Mouse (Mus musculus): ENCODE data around the gene Pqlc3. TPM values are rescaled to one million over a fixed set of nuclear protein-coding genes. Genes with fewer than 3 reads are reported as not detected.
A peak's percentile ranks its signal among the peaks of the same experiment; 100 is the strongest.

The Pqlc3 gene
- total RNA-seq, 1 experiment from 2014 or later, result 57.1 TPM

GRCm38 (mm10) chr12:17012067-17012899 is 12.1 kb upstream of the Pqlc3 start:
- ATAC-seq (ENCODE audit: extremely low read depth, insufficient number of reproducible peaks, low FRiP score, poor library complexity, severe bottlenecking), result no peak

DNA sequence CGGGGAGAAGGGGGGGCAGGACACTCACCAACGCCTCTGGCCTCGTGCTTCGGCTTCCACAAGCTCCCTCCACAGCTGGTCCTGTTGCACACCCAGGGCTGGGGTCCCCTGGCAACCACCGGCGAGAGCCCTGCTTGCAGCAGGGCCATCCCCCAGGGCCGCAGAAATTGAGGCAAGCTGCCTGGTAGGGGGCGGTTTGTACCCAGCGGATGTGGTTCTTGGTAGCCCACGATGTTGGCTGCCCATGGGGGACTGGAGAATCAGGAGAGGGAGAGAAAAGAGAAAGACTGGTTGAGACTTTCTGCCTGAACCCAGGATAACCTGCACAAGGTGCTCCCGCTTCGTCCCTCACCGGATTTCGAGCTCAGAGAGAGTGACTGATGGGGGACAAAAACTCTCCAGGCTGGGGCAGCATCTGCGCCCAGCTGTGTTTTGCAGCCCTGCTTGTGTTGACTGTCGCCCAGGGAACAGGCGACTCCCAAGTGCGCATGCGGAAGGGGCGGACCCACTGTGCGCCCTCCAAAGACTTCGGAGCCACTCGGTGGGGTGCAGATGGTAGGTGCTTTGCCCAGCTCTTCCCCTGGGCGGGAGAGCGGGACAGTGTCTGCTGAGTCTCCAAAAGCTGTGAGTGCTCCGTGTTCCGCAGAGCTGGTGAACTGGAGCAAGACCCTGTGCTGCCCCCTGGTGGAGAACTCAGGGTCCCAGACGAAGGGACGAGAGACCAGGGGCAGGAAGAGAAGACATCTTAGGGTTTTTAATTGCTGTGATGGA is 11.1 kb upstream of the Pqlc3 start, which contains the start of gene 2410004P03Rik:
2410004P03Rik (minus strand) TSS at position 628 of the 771 bp plus-strand sequence.
- peak; percentile 87 for ATAC-seq (ENCODE audit: extremely low read depth, insufficient number of reproducible peaks, low FRiP score, poor library complexity, severe bottlenecking)

- no peak for ATAC-seq (ENCODE audit: extremely low read depth, insufficient number of reproducible peaks, low FRiP score, poor library complexity, severe bottlenecking)
Measured at GRCm38 (mm10) chr12:17009466-17009865, 9.3 kb upstream of the Pqlc3 start.

DNA sequence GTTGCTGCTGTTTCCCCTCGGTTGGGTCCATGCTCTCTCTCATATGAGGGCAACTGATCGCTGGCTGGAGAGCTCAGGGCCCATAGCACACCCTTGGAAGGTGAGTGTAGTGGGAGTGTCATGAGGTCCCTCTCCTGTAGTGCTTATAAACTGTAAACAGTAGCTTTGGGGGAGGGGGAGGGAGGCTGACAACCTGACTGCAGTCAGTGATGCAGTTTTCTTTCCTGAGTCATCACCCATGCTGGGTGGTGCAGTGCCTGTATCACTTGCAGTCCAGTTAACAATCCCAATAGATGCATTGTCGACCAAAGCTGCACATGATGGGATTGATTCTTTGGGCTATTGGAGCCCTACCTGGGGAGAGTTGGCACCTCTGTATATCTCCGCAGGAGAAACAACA is 1.0 kb upstream of the Pqlc3 start:
- no peak for ATAC-seq (ENCODE audit: extremely low read depth, insufficient number of reproducible peaks, low FRiP score, poor library complexity, severe bottlenecking)

- ATAC-seq (ENCODE audit: extremely low read depth, insufficient number of reproducible peaks, low FRiP score, poor library complexity, severe bottlenecking), result peak; percentile 49
Measured at GRCm38 (mm10) chr12:17000628-17001027, 420 bp upstream of the Pqlc3 start.

DNA sequence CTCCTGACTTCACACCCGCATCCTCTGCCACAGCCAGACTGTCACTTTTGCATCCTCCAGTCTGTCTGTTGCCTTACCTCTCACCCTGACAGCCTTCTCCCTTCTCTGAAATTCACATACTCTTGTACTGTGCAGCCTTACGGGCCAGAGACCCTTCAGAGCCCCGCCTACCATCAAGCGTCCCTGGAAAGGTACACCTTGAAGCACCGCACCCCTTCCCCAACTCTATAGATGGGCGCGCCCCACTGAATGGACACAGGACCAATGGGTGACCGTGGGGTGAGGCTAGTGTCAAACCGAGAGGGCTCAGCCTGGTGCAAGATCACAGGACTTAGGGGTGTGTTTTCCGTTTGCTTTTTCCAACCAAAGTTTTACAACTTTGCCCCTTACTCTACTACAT is 1.1 kb downstream of the Pqlc3 start:
- no peak for ATAC-seq (ENCODE audit: extremely low read depth, insufficient number of reproducible peaks, low FRiP score, poor library complexity, severe bottlenecking)

DNA sequence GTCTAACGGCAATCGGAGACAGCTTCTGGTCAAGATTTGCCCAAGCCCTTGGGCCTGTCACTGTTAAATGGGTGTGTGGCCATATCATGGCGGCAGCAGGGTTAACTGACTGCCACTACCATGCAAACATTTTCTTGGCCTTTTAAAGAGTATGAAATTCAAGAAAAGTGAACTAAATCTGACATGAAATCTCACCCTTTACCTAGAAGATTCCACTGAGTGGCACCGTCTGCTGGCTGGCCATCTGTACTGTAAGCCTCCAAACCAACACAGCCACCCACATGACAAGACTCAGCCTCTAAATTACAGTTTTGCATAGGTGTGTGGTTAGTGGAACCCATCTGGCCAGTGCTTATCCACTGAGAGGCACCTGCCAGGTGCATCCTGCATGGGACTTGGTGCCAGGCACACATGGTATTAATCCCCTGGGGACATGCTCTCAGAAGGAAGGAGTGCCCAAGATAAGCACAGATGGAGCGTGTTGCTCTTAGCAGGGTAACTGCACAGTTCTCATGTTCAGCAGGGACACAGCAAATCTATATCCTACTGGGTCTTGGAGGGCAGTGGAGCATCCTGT is 3.2 kb downstream of the Pqlc3 start:
- ATAC-seq (ENCODE audit: extremely low read depth, insufficient number of reproducible peaks, low FRiP score, poor library complexity, severe bottlenecking), result peak; percentile 18; the same call in 1 of the 2 replicates

DNA sequence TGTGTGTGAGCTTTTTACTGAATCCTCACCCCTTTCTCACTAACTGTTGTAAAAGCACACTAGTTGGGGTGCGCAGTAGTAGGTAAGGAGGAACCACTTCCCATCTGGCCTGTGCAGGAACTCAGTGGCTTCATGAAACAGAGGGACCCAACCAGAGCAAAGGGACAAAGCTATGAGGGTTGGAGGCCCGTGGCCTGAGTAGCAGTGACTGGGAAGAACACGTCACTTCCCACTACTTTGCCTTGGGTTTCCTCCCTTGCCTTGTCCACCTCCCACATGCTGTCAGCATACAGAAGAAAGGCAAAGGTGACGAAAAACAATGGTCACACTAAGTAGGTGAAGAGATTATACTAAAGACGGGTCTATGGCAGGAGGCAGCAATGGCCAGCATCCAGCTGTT is 3.9 kb downstream of the Pqlc3 start:
- no peak for ATAC-seq (ENCODE audit: extremely low read depth, insufficient number of reproducible peaks, low FRiP score, poor library complexity, severe bottlenecking)

GRCm38 (mm10) chr12:16994291-16994690 is 5.9 kb downstream of the Pqlc3 start:
- ATAC-seq (ENCODE audit: extremely low read depth, insufficient number of reproducible peaks, low FRiP score, poor library complexity, severe bottlenecking), result no peak

DNA sequence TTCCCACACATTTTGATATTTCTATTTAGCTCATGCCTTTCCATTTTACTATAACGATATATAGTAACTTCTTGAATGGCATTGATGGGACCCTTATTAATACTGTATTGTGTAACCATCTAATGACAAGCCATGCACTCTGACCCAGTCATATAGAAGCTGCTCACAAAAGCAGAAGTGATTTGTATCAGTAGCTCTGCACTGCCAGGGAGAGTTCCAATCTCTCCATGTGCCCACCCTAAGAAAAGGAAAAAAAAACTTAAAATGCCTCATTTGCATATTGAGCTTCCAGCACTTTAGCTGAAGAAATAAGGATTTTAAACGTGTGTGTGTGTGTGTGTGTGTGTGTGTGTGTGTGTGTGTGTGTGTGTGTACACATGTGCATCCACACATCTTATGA is 7.9 kb downstream of the Pqlc3 start:
- no peak for ATAC-seq (ENCODE audit: extremely low read depth, insufficient number of reproducible peaks, low FRiP score, poor library complexity, severe bottlenecking)

- ATAC-seq (ENCODE audit: extremely low read depth, insufficient number of reproducible peaks, low FRiP score, poor library complexity, severe bottlenecking), result no peak
Measured at GRCm38 (mm10) chr12:16991376-16991775, 8.8 kb downstream of the Pqlc3 start.

GRCm38 (mm10) chr12:16985778-16986177 is 14.4 kb downstream of the Pqlc3 start:
- 0 out of 2 replicates have a peak, but pooled peaks have one; percentile 33 for ATAC-seq (ENCODE audit: extremely low read depth, insufficient number of reproducible peaks, low FRiP score, poor library complexity, severe bottlenecking)

GRCm38 (mm10) chr12:16977120-16977519 is 23.1 kb downstream of the Pqlc3 start:
- ATAC-seq (ENCODE audit: extremely low read depth, insufficient number of reproducible peaks, low FRiP score, poor library complexity, severe bottlenecking), result no peak

GRCm38 (mm10) chr12:16966811-16967210 is 33.4 kb downstream of the Pqlc3 start:
- ATAC-seq (ENCODE audit: extremely low read depth, insufficient number of reproducible peaks, low FRiP score, poor library complexity, severe bottlenecking), result no peak

GRCm38 (mm10) chr12:16963354-16963753 is 36.9 kb downstream of the Pqlc3 start:
- peak; percentile 56; the same call in 1 of the 2 replicates for ATAC-seq (ENCODE audit: extremely low read depth, insufficient number of reproducible peaks, low FRiP score, poor library complexity, severe bottlenecking)

- no peak for ATAC-seq (ENCODE audit: extremely low read depth, insufficient number of reproducible peaks, low FRiP score, poor library complexity, severe bottlenecking)
Measured at GRCm38 (mm10) chr12:16958851-16959250, 41.4 kb downstream of the Pqlc3 start.

DNA sequence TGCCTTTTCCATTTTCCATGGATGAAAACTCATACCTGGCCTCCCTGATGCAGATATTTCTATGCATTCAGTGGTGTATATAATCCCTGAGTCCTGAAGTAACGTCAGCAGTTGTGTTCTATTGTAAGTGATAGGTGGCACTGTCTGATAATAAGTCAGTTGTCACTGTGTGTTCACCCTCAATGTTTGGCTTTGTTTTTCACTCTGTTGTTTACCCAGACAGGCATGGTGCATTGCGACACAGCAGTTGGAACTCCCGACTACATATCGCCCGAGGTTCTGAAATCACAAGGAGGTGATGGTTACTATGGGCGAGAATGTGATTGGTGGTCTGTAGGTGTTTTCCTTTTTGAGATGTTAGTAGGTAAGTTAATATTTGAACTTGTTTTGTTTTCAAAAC is 52.0 kb downstream of the Pqlc3 start:
- ATAC-seq (ENCODE audit: extremely low read depth, insufficient number of reproducible peaks, low FRiP score, poor library complexity, severe bottlenecking), result no peak

DNA sequence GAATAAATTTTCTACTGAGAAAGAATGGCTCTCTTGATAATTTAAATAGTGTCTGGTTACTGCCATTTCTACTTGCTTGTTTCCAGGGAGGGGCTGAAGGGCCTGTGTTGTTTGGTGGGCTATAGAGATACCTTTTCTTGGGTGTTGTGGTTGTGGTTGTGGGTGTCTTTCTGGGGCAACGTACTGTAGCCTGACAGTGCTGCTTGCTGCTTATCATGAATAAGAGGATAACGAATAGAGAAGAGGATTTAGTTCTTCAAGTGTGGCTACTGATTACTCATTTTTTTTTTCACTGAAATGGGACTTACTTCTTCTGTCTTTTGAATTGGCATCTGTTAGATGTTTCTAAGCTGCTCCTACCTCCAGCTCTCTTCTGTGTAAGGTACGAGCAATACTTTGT is 58.2 kb downstream of the Pqlc3 start:
- ATAC-seq (ENCODE audit: extremely low read depth, insufficient number of reproducible peaks, low FRiP score, poor library complexity, severe bottlenecking), result no peak
